Mouse (Mus musculus) limb, embryonic 13.5 days (tissue): Measurements from ENCODE around the gene Slamf9. TPM values are rescaled to one million over a fixed set of nuclear protein-coding genes. Genes with fewer than 3 reads are reported as not detected.

Experiments
- ATAC-seq: fragments of 200-750 bp; cut with Nextera tagmentation; 2 replicates; pipeline ENCODE4 v1.8.0; 2017; ENCODE audit warnings: low read depth, moderate number of reproducible peaks, moderate TSS enrichment; ENCODE audit not compliant: low FRiP score
- H3K27ac ChIP-seq: fragments of 300-500 bp; sonication (generic); 2 replicates; pipeline ENCODE4 v1.5.1; 2015; ENCODE audit warnings: inconsistent platforms, mild to moderate bottlenecking, moderate library complexity
- H3K27me3 ChIP-seq: fragments of 300-500 bp; sonication (generic); 2 replicates; pipeline ENCODE4 v1.6.1; 2015; ENCODE audit warnings: mild to moderate bottlenecking, inconsistent platforms
- H3K36me3 ChIP-seq: fragments of 300-500 bp; sonication (generic); 2 replicates; pipeline ENCODE4 v1.6.1; 2015; ENCODE audit warnings: inconsistent platforms, mild to moderate bottlenecking, moderate library complexity
- H3K4me1 ChIP-seq: fragments of 300-500 bp; sonication (generic); 2 replicates; pipeline ENCODE4 v1.6.1; 2015; ENCODE audit warnings: inconsistent platforms
- H3K4me2 ChIP-seq: fragments of 300-500 bp; sonication (generic); replicated peaks from 2 replicates; pipeline ENCODE4 v1.6.1; 2015; ENCODE audit warnings: inconsistent platforms, mild to moderate bottlenecking, moderate library complexity
- H3K4me3 ChIP-seq: fragments of 300-500 bp; sonication (generic); 2 replicates; pipeline ENCODE4 v1.5.1; 2015; ENCODE audit warnings: moderate library complexity, mild to moderate bottlenecking, inconsistent platforms
- H3K9ac ChIP-seq: fragments of 300-500 bp; sonication (generic); 2 replicates; pipeline ENCODE4 v1.6.1; 2015; ENCODE audit warnings: mild to moderate bottlenecking, inconsistent platforms
- H3K9me3 ChIP-seq: fragments of 300-500 bp; sonication (generic); 2 replicates; pipeline ENCODE4 v1.6.1; 2016; ENCODE audit warnings: inconsistent platforms
- WGBS: fragments of 180-500 bp; shearing (Covaris S2); methylation state at CpG from one replicate; pipeline ENCODE4 v1.1.7; 2015; 5-methylcytosine and 5-hydroxymethylcytosine counted together
- polyA plus RNA-seq: library from polyadenylated mRNA; unstranded; fragments of >200 nt; fragmentation: Nextera tagmentation; extraction: Ambion mirVana; gene quantifications from 2 replicates; pipeline ENCODE4 v1.2.1, GENCODE M21; 2015

Slamf9 gene
- polyA plus RNA-seq: 0.25 and 0.63 TPM in 2 replicates

- Histone ChIP-seq H3K4me2 (no peak within 1 kb of the TSS), H3K4me3 (no peak within 1 kb of the TSS), H3K4me1 (no peaks in the 10 kb centered on the region), H3K9ac (no peak within 1 kb of the TSS), H3K9me3 (no peaks in the 10 kb centered on the region), H3K27me3 (no peaks in the 10 kb centered on the region), H3K27ac (no peak within 1 kb of the TSS), H3K36me3 (no peaks in the 10 kb centered on the region)
- 0 out of 2 replicates have a peak, but pooled peaks have one; percentile 40 for ATAC-seq
- 72% methylated on average over 7 of the region's 7 CpGs for WGBS
Observed at GRCm38 (mm10) chr1:172475054-172475741, at the start of gene Slamf9. TSS of gene Slamf9 (plus strand) at chr1:172475358.

- no peaks in the 10 kb centered on the region for H3K9me3 ChIP-seq
- H3K4me1 ChIP-seq: peaks cover 8% of the 10 kb centered on the region; the same call in 1 of the 2 replicates
- H3K27ac ChIP-seq: no peak overlapping the region
- no peaks in the 10 kb centered on the region for H3K27me3 ChIP-seq
- H3K9ac ChIP-seq: no peak overlapping the region
- no peak overlapping the region for H3K4me3 ChIP-seq
- H3K36me3 ChIP-seq: no peaks in the 10 kb centered on the region
- WGBS: 26% methylated on average over 1 of the region's 1 CpGs
- ATAC-seq: no peak
- no peak overlapping the region for H3K4me2 ChIP-seq
Observed at GRCm38 (mm10) chr1:172426419-172426818, 48.7 kb upstream of the Slamf9 start.

GRCm38 (mm10) chr1:172427841-172428240 is 47.3 kb upstream of the Slamf9 start:
- WGBS: 87% methylated on average over 3 of the region's 3 CpGs
- Histone ChIP-seq H3K4me1 (peaks cover 8% of the 10 kb centered on the region; the same call in 1 of the 2 replicates), H3K9ac (no peak overlapping the region), H3K9me3 (no peaks in the 10 kb centered on the region), H3K27ac (no peak overlapping the region), H3K27me3 (no peaks in the 10 kb centered on the region), H3K4me2 (no peak overlapping the region), H3K36me3 (no peaks in the 10 kb centered on the region), H3K4me3 (no peak overlapping the region)
- ATAC-seq: no peak

- WGBS: 72% methylated on average over 1 of the region's 1 CpGs
- Histone ChIP-seq H3K9ac (no peak overlapping the region), H3K4me3 (no peak overlapping the region), H3K27ac (no peak overlapping the region), H3K9me3 (no peaks in the 10 kb centered on the region), H3K4me1 (peaks cover 5% of the 10 kb centered on the region; the same call in 1 of the 2 replicates), H3K27me3 (no peaks in the 10 kb centered on the region), H3K4me2 (no peak overlapping the region), H3K36me3 (no peaks in the 10 kb centered on the region)
- ATAC-seq: no peak
Observed at GRCm38 (mm10) chr1:172428614-172429013, 46.5 kb upstream of the Slamf9 start.

GRCm38 (mm10) chr1:172430731-172431220 is 44.4 kb upstream of the Slamf9 start:
- Histone ChIP-seq H3K27me3 (no peaks in the 10 kb centered on the region), H3K9ac (no peak overlapping the region), H3K4me2 (no peak overlapping the region), H3K36me3 (no peaks in the 10 kb centered on the region), H3K27ac (no peak overlapping the region), H3K4me1 (peaks cover 4% of the 10 kb centered on the region; the same call in 1 of the 2 replicates), H3K9me3 (no peaks in the 10 kb centered on the region), H3K4me3 (no peak overlapping the region)
- no peak for ATAC-seq
- WGBS: 51% methylated on average over 9 of the region's 9 CpGs

GRCm38 (mm10) chr1:172431836-172432586 is 43.1 kb upstream of the Slamf9 start:
- Histone ChIP-seq H3K36me3 (no peaks in the 10 kb centered on the region), H3K4me1 (peaks cover 4% of the 10 kb centered on the region; the same call in 1 of the 2 replicates), H3K27me3 (no peaks in the 10 kb centered on the region), H3K9me3 (no peaks in the 10 kb centered on the region), H3K4me2 (no peak overlapping the region), H3K4me3 (no peak overlapping the region), H3K9ac (no peak overlapping the region), H3K27ac (no peak overlapping the region)
- ATAC-seq: no peak
- WGBS: 41% methylated on average over 4 of the region's 4 CpGs

GRCm38 (mm10) chr1:172432587-172432955 is 42.6 kb upstream of the Slamf9 start:
- H3K4me3 ChIP-seq: no peak overlapping the region
- no peaks in the 10 kb centered on the region for H3K27me3 ChIP-seq
- no peaks in the 10 kb centered on the region for H3K9me3 ChIP-seq
- no peak overlapping the region for H3K27ac ChIP-seq
- H3K4me2 ChIP-seq: no peak overlapping the region
- WGBS: 79% methylated on average over 3 of the region's 3 CpGs
- H3K36me3 ChIP-seq: no peaks in the 10 kb centered on the region
- H3K9ac ChIP-seq: no peak overlapping the region
- ATAC-seq: no peak
- peaks cover 4% of the 10 kb centered on the region; the same call in 1 of the 2 replicates for H3K4me1 ChIP-seq

- no peak overlapping the region for H3K9ac ChIP-seq
- WGBS: 81% methylated on average over 20 of the region's 20 CpGs
- no peaks in the 10 kb centered on the region for H3K9me3 ChIP-seq
- peaks cover 4% of the 10 kb centered on the region; the same call in 1 of the 2 replicates for H3K4me1 ChIP-seq
- ATAC-seq: no peak
- no peak overlapping the region for H3K4me3 ChIP-seq
- no peaks in the 10 kb centered on the region for H3K36me3 ChIP-seq
- H3K27ac ChIP-seq: no peak overlapping the region
- no peaks in the 10 kb centered on the region for H3K27me3 ChIP-seq
- H3K4me2 ChIP-seq: no peak overlapping the region
Observed at GRCm38 (mm10) chr1:172433012-172433850, 41.9 kb upstream of the Slamf9 start.

GRCm38 (mm10) chr1:172433851-172434165 is 41.4 kb upstream of the Slamf9 start:
- Histone ChIP-seq H3K9ac (no peak overlapping the region), H3K4me2 (no peak overlapping the region), H3K9me3 (no peaks in the 10 kb centered on the region), H3K4me3 (no peak overlapping the region), H3K36me3 (no peaks in the 10 kb centered on the region), H3K27ac (no peak overlapping the region), H3K27me3 (no peaks in the 10 kb centered on the region), H3K4me1 (peaks cover 4% of the 10 kb centered on the region; the same call in 1 of the 2 replicates)
- ATAC-seq: no peak
- 84% methylated on average over 4 of the region's 4 CpGs for WGBS

- no peak overlapping the region for H3K4me2 ChIP-seq
- no peaks in the 10 kb centered on the region for H3K27me3 ChIP-seq
- no peaks in the 10 kb centered on the region for H3K9me3 ChIP-seq
- 46% methylated on average over 6 of the region's 6 CpGs for WGBS
- H3K4me1 ChIP-seq: no peaks in the 10 kb centered on the region
- no peak overlapping the region for H3K27ac ChIP-seq
- no peaks in the 10 kb centered on the region for H3K36me3 ChIP-seq
- no peak overlapping the region for H3K9ac ChIP-seq
- ATAC-seq: no peak
- H3K4me3 ChIP-seq: no peak overlapping the region
Observed at GRCm38 (mm10) chr1:172436785-172437184, 38.4 kb upstream of the Slamf9 start.

GRCm38 (mm10) chr1:172438621-172439020 is 36.5 kb upstream of the Slamf9 start:
- no peaks in the 10 kb centered on the region for H3K9me3 ChIP-seq
- no peak overlapping the region for H3K4me2 ChIP-seq
- ATAC-seq: no peak
- 78% methylated on average over 2 of the region's 2 CpGs for WGBS
- no peak overlapping the region for H3K27ac ChIP-seq
- no peaks in the 10 kb centered on the region for H3K36me3 ChIP-seq
- H3K9ac ChIP-seq: no peak overlapping the region
- no peaks in the 10 kb centered on the region for H3K4me1 ChIP-seq
- H3K4me3 ChIP-seq: no peak overlapping the region
- H3K27me3 ChIP-seq: no peaks in the 10 kb centered on the region

GRCm38 (mm10) chr1:172440521-172440920 is 34.6 kb upstream of the Slamf9 start:
- H3K9me3 ChIP-seq: no peaks in the 10 kb centered on the region
- H3K4me2 ChIP-seq: no peak overlapping the region
- no peak overlapping the region for H3K9ac ChIP-seq
- no peaks in the 10 kb centered on the region for H3K4me1 ChIP-seq
- H3K4me3 ChIP-seq: no peak overlapping the region
- ATAC-seq: no peak
- H3K27me3 ChIP-seq: no peaks in the 10 kb centered on the region
- no peaks in the 10 kb centered on the region for H3K36me3 ChIP-seq
- WGBS: 89% methylated on average over 3 of the region's 3 CpGs
- H3K27ac ChIP-seq: no peak overlapping the region
